Mouse (Mus musculus) CH12.LX (cell line): Measurements from ENCODE around the gene Ankrd39. TPM values are rescaled to one million over a fixed set of nuclear protein-coding genes. Genes with fewer than 3 reads are reported as not detected.

Experiments
- DNase-seq: peaks from one replicate; pipeline ENCODE4 v3.0.0-alpha.2; 2013; ENCODE audit errors: extremely low read depth
- H3K27ac ChIP-seq: 2 replicates; pipeline ENCODE4 v1.5.1; 2012; ENCODE audit warnings: low read depth, mild to moderate bottlenecking, control low read depth, moderate library complexity; ENCODE audit not compliant: insufficient read depth
- H3K27me3 ChIP-seq: replicated peaks from 2 replicates; pipeline ENCODE3; 2012; ENCODE audit warnings: inconsistent platforms
- H3K36me3 ChIP-seq, 2 experiments: replicated peaks in 1 of 2; 2 replicates each; pipeline versions ENCODE3 to v1.6.1; 2012; ENCODE audit warnings: inconsistent platforms in 1 of 2, low read length in 1 of 2, mild to moderate bottlenecking in 1 of 2, mixed read lengths in 1 of 2, moderate library complexity in 1 of 2; ENCODE audit not compliant: control insufficient read depth in 1 of 2, insufficient read depth in 1 of 2
- H3K4me1 ChIP-seq, 2 experiments: 2 replicates each; pipeline ENCODE4 v1.6.1; 2012; ENCODE audit warnings: inconsistent platforms in 1 of 2, moderate library complexity in 1 of 2; ENCODE audit not compliant: insufficient read depth in 2 of 2, control insufficient read depth in 1 of 2
- H3K4me2 ChIP-seq: 2 replicates; pipeline ENCODE4 v1.6.1; 2012; ENCODE audit warnings: low read depth, mild to moderate bottlenecking, control low read depth; ENCODE audit not compliant: poor library complexity, insufficient read depth, severe bottlenecking
- H3K4me3 ChIP-seq, 3 experiments: fragments of 150-350 bp in 1 of 3; sonication (generic) in 1 of 3; replicated peaks in 1 of 3; 2 replicates each; pipeline versions ENCODE3 to v1.5.1; 2011 to 2012; ENCODE audit warnings: low read depth in 2 of 3, low read length in 2 of 3, mild to moderate bottlenecking in 2 of 3, moderate library complexity in 2 of 3, control low read depth in 1 of 3, improper control_type of control experiment in 1 of 3, inconsistent platforms in 1 of 3, mixed read lengths in 1 of 3; ENCODE audit not compliant: poor library complexity in 1 of 3
- H3K79me2 ChIP-seq: replicated peaks from 2 replicates; pipeline ENCODE4 v1.6.1; 2012; ENCODE audit warnings: mild to moderate bottlenecking, moderate library complexity; ENCODE audit not compliant: control insufficient read depth, poor library complexity, insufficient read depth, severe bottlenecking; ENCODE audit errors: extremely low read depth
- H3K9ac ChIP-seq: 2 replicates; pipeline ENCODE4 v1.6.1; 2012; ENCODE audit warnings: low read depth, mild to moderate bottlenecking, control low read depth, moderate library complexity; ENCODE audit not compliant: insufficient read depth
- H3K9me3 ChIP-seq: replicated peaks from 2 replicates; pipeline ENCODE3; 2012; ENCODE audit warnings: low read length, inconsistent platforms, mixed read lengths
- BHLHE40 ChIP-seq: IDR thresholded peaks from 2 replicates; pipeline ENCODE4 v1.6.1; 2011; ENCODE audit warnings: mild to moderate bottlenecking, low read depth, low read length, improper control_type of control experiment
- CTCF ChIP-seq, 2 experiments: IDR thresholded peaks in 1 of 2; conservative IDR thresholded peaks in 1 of 2; 2 replicates each; pipeline ENCODE4 v1.5.1; 2011 to 2012; ENCODE audit warnings: low read depth in 2 of 2, low read length in 2 of 2, improper control_type of control experiment in 1 of 2, inconsistent platforms in 1 of 2, mild to moderate bottlenecking in 1 of 2, moderate library complexity in 1 of 2
- HCFC1 ChIP-seq: IDR thresholded peaks from 2 replicates; pipeline ENCODE4 v1.6.1; 2012; ENCODE audit warnings: low read depth, mild to moderate bottlenecking, inconsistent platforms, low read length, improper control_type of control experiment
- IRF4 ChIP-seq: IDR thresholded peaks from 2 replicates; pipeline ENCODE4 v1.6.1; 2014; ENCODE audit warnings: low read depth, mild to moderate bottlenecking, inconsistent platforms, low read length, improper control_type of control experiment
- JUN ChIP-seq: IDR thresholded peaks from 2 replicates; pipeline ENCODE4 v1.6.1; 2011; ENCODE audit warnings: low read depth, mild to moderate bottlenecking, low read length, improper control_type of control experiment, moderate library complexity; ENCODE audit not compliant: insufficient read depth
- MAFK ChIP-seq: IDR thresholded peaks from 2 replicates; pipeline ENCODE4 v1.6.1; 2011; ENCODE audit warnings: low read length, improper control_type of control experiment; ENCODE audit not compliant: insufficient replicate concordance
- MAX ChIP-seq: IDR thresholded peaks from 2 replicates; pipeline ENCODE4 v1.6.1; 2011; ENCODE audit warnings: low read length, improper control_type of control experiment
- MEF2A ChIP-seq: IDR thresholded peaks from 2 replicates; pipeline ENCODE4 v1.6.1; 2014; ENCODE audit warnings: low read depth, mild to moderate bottlenecking, inconsistent platforms, low read length, improper control_type of control experiment, borderline replicate concordance
- MYC ChIP-seq: IDR thresholded peaks from 2 replicates; pipeline ENCODE4 v1.6.1; 2011; ENCODE audit warnings: low read depth, mild to moderate bottlenecking, improper control_type of control experiment, low read length
- NRF1 ChIP-seq: IDR thresholded peaks from 2 replicates; pipeline ENCODE4 v1.6.1; 2014; ENCODE audit warnings: low read depth, mild to moderate bottlenecking, inconsistent platforms, low read length, improper control_type of control experiment, moderate library complexity
- PAX5 ChIP-seq: IDR thresholded peaks from 2 replicates; pipeline ENCODE4 v1.6.1; 2012; ENCODE audit warnings: low read length, inconsistent platforms, mixed read lengths
- POLR2A ChIP-seq: IDR thresholded peaks from 2 replicates; pipeline ENCODE4 v1.6.1; 2011; ENCODE audit warnings: low read depth, mild to moderate bottlenecking, improper control_type of control experiment, low read length
- POLR2AphosphoS2 ChIP-seq: IDR thresholded peaks from 2 replicates; pipeline ENCODE4 v1.6.1; 2011; ENCODE audit warnings: low read depth, low read length, improper control_type of control experiment
- RCOR1 ChIP-seq: conservative IDR thresholded peaks from 2 replicates; pipeline ENCODE4 v1.6.1; 2012; ENCODE audit warnings: low read depth, mild to moderate bottlenecking, inconsistent platforms, low read length, improper control_type of control experiment
- SIN3A ChIP-seq: IDR thresholded peaks from 2 replicates; pipeline ENCODE4 v1.6.1; 2012; ENCODE audit warnings: low read length, improper control_type of control experiment, inconsistent platforms
- SMC3 ChIP-seq: IDR thresholded peaks from 2 replicates; pipeline ENCODE4 v1.6.1; 2011; ENCODE audit warnings: low read depth, low read length, improper control_type of control experiment
- TBP ChIP-seq: conservative IDR thresholded peaks from 2 replicates; pipeline ENCODE4 v1.6.1; 2011; ENCODE audit warnings: low read depth, low read length, improper control_type of control experiment
- TCF12 ChIP-seq: IDR thresholded peaks from 2 replicates; pipeline ENCODE4 v1.6.1; 2014; ENCODE audit warnings: low read depth, mild to moderate bottlenecking, inconsistent platforms, low read length, improper control_type of control experiment
- UBTF ChIP-seq: IDR thresholded peaks from 2 replicates; pipeline ENCODE4 v1.6.1; 2012; ENCODE audit warnings: low read depth, mild to moderate bottlenecking, inconsistent platforms, low read length, improper control_type of control experiment, moderate library complexity
- ZC3H11A ChIP-seq: IDR thresholded peaks from 2 replicates; pipeline ENCODE4 v1.6.1; 2012; ENCODE audit warnings: low read depth, mild to moderate bottlenecking, inconsistent platforms, low read length, improper control_type of control experiment
- ZNF384 ChIP-seq: IDR thresholded peaks from 2 replicates; pipeline ENCODE4 v1.6.1; 2012; ENCODE audit warnings: low read depth, low read length, improper control_type of control experiment, inconsistent platforms
- dilution Hi-C: fragments of 300-500 bp; cut with MboI; formaldehyde crosslinking; loops from 2 replicates; pipeline ENCODE4 v1.14.3; 2020; ENCODE audit warnings: low sequenced_read_pairs; ENCODE audit not compliant: extremely low pct_unique_long_range_greater_than_20kb, extremely low pct_ligation_motif_present
- in situ Hi-C: fragments of 300-500 bp; cut with MboI; formaldehyde crosslinking; loops from 3 replicates; pipeline ENCODE4 v1.14.3; 2019; ENCODE audit warnings: low sequenced_read_pairs, low pct_ligation_motif_present, low pct_unique_long_range_greater_than_20kb, mixed read lengths
- polyA plus RNA-seq: library from polyadenylated mRNA; unstranded; fragments of >175 nt; gene quantifications from 2 replicates; pipeline ENCODE4 v1.2.1, GENCODE M21; 2012; ENCODE audit warnings: low read depth; ENCODE audit not compliant: insufficient read length
- total RNA-seq, 2 experiments: library from RNA; depleted of rRNA; stranded (reverse); fragments of 300-350 nt in 1 of 2; fragments of >200 nt in 1 of 2; gene quantifications; 2 replicates each; pipeline ENCODE4 v1.2.3; 2012 to 2014

Gene Ankrd39
- total and polyA plus RNA-seq, 3 experiments: 4.3 to 14.8 (median 11.6) TPM

GRCm38 (mm10) chr1:36559888-36560287 is 12.6 kb upstream of the Ankrd39 start:
- in situ Hi-C loops (loop anchor here (5.0 kb wide), 1 partner anchor 72 kb away; no protein-coding TSS in a partner anchor), dilution Hi-C loops (no loop called here)
- no peak overlapping the region for H3K4me2 ChIP-seq
- H3K4me1 ChIP-seq: peaks cover 24 to 71% of the 10 kb centered on the region in 2 experiments
- H3K9ac ChIP-seq: no peak overlapping the region
- DNase-seq: no peak
- no peaks in the 10 kb centered on the region for H3K9me3 ChIP-seq
- peaks cover 38% of the 10 kb centered on the region for H3K27me3 ChIP-seq
- H3K36me3 ChIP-seq: no peaks in the 10 kb centered on the region
- TF ChIP-seq SMC3 (no peak), PAX5 (no peak), SIN3A (no peak), MAX (no peak), UBTF (no peak), MAFK (no peak), TCF12 (no peak), CTCF (conservative IDR thresholded peaks at IDR 0.05 in 1 of 2, IDR thresholded peaks at IDR 0.05 in 1 of 2; ENCODE audit: low read depth in 2 of 2, low read length in 2 of 2) (no peak), POLR2AphosphoS2 (no peak), HCFC1 (no peak)
- no peaks in the 10 kb centered on the region for H3K79me2 ChIP-seq
- H3K4me3 ChIP-seq: no peak overlapping the region
- no peak overlapping the region for H3K27ac ChIP-seq

- Histone ChIP-seq H3K79me2 (no peaks in the 10 kb centered on the region), H3K9me3 (no peaks in the 10 kb centered on the region), H3K4me2 (no peak overlapping the region; the same call in 1 of the 2 replicates), H3K27ac (no peak overlapping the region), H3K36me3 (no peaks in the 10 kb centered on the region), H3K4me3 (no peak overlapping the region), H3K4me1 (peaks cover 18 to 65% of the 10 kb centered on the region in 2 experiments), H3K9ac (no peak overlapping the region), H3K27me3 (peaks cover 38% of the 10 kb centered on the region)
- no peak for DNase-seq
- dilution Hi-C loops: no loop called here
- in situ Hi-C loops: loop anchor here (5.0 kb wide), 1 partner anchor 73 kb away; no protein-coding TSS in a partner anchor
- TF ChIP-seq NRF1 (no peak), CTCF (conservative IDR thresholded peaks at IDR 0.05 in 1 of 2, IDR thresholded peaks at IDR 0.05 in 1 of 2; ENCODE audit: low read depth in 2 of 2, low read length in 2 of 2) (no peak), HCFC1 (no peak), MYC (no peak), MEF2A (no peak), TBP (no peak), TCF12 (no peak), POLR2A (no peak), ZC3H11A (no peak), BHLHE40 (no peak; the same call in 1 of the 2 replicates), RCOR1 (no peak), MAFK (no peak), ZNF384 (no peak), JUN (no peak), IRF4 (no peak)
Observed at GRCm38 (mm10) chr1:36559256-36559655, 12.0 kb upstream of the Ankrd39 start.
